Mouse (Mus musculus): Measurements from ENCODE around the gene Vwa5b1.

DNA sequence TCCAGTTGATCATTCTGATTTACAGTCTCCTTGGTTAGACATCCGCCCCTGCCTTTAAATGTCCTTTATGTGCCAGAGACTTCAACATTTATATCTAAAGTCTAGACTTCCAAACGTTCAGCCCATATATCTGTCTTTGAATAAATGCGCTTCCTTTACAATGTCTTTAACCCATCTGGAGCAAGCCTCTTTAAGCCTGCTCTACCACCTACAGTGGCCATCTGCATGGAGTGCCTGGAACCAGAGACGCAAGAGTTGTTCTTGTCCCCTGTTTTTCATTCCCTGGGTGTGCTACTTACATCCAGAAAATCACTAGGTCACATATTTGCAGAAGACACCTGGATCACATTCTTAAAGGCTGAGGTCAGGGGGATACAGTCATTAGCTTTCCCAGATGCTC is 44.4 kb upstream of the Vwa5b1 start:
- TF ChIP-seq CTCF (IDR thresholded peaks at IDR 0.05; ENCODE audit: low read depth), result no peak
- no peak for TF ChIP-seq EP300 (optimal IDR thresholded peaks at IDR 0.05)

Measured in stomach, postnatal 0 days (tissue).